Mouse (Mus musculus): ENCODE data around the gene 1300017J02Rik.

Gene 1300017J02Rik

DNA sequence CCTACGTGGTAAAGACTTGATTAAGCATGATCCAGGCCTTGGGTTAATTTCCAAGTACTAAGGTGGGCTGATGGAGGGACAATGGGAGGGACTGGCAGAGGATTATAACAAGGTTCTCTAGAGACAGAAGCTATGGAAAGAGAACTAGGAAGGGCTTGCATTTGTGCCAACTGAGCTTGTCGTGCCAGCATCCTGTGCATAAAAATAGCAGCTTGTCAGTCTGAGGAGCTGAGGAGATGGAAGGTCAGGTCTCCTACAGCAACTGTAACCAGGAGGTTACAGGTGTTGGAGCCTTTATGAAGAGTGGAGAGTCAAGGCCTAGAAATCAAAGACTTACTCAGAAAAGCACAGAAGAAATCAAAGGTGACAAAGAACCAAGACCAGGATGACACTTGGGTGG is 91.3 kb downstream of the 1300017J02Rik start:
- no peak for DNase-seq (ENCODE audit: low spot score)

DNA sequence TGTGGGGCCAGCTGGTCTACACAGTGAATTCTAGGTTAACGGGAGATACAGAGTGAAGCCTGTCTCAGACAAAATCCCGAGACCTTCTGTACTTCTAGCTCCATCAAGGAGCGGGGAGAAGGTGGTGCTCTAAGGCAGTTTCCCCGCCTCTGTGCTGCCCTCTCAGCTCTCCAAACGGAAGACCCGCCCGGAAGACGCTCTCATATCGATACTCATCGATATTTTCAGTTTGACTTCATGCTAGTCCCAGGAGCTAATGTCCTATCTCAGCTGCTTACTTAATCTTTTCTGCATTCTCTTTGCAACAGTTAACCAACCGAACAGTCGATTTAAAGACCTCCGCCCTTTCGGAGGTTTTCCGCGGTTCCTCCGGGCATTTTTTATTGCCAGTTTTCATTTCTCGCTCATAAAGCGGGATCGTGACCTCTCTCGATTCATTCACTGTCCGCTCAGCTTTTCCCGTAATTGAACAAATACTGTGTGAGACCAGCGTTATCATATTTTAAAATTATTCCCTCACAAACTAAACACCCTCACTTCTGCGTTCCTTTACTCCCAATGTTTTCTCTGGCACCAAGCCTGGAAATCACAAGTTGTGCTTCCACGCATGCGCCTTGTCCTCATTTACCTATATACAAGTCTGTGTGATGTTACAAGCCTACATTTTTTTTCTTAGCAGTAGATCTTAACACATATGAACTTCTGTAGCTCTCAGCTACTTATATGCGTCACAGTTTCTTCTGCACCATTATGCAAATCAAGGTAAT is 92.0 kb downstream of the 1300017J02Rik start:
- no peak for DNase-seq (ENCODE audit: low spot score)

DNA sequence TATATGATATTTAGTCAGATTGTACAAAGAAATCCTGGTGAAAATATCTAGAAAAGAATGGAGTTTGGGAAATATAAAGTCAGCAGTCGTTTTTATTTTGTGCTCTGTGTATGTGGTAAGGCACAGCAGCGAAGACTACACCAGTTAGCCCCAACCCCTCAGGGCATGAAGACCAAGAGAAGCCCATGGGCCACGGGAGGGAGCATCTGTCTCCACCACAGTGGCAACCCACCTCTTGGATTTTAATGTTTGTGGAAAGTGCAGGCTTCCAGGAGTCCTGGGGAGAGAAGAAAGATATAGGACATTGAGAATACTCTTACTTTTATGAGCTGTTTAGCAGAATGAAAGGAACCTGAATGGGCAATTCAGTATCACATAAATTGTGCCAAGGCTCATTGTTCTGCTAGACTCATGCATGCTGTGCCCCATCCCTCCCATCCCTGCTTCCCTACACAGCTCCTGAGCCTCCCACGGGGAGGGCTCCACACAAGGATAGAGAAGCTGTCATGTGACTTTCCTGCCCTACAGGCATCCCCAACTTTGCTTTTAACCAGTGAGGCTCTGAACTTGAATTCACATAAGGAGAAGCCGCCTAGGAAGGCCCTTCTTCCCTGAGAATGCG is 96.0 kb downstream of the 1300017J02Rik start:
- no peak for DNase-seq (ENCODE audit: low spot score)

DNA sequence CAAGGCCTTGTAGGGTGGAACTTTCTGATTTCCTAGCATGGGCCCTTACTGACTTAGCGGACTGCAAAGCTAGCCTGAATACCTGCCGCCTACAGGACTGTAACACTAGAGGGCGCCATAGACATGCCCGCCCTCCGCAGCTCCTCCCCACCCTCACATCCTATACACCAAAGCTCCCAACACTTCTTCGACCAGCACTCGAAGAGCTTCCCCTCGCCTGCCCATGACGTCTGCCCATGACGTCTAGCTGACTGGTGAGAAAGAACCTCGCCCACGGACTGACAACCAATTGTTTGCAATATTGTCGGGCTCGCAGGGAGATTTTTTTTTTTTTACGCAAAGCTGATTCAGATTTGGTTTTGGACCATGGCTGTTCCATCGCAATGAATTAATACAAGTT is 97.0 kb downstream of the 1300017J02Rik start:
- peak; percentile 89 for DNase-seq (ENCODE audit: low spot score)

DNA sequence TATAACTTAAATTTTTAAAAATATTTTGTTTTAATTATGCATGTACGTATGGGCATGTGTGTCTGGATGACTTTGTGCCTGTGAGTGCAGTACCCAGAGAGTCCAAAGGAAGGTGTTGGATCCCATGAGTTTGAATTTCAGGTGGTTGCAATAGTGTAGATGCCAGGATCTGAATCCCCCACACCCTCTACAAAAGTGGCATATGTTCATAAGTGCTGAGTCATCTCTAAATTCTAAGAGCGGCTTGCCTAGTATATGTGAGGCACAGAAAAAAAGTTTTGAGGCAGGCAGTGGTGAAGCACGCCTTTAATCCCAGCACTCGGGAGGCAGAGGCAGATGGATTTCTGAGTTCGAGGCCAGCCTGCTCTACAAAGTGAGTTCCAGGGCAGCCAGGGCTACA is 99.1 kb downstream of the 1300017J02Rik start:
- no peak for DNase-seq (ENCODE audit: low spot score)

DNA sequence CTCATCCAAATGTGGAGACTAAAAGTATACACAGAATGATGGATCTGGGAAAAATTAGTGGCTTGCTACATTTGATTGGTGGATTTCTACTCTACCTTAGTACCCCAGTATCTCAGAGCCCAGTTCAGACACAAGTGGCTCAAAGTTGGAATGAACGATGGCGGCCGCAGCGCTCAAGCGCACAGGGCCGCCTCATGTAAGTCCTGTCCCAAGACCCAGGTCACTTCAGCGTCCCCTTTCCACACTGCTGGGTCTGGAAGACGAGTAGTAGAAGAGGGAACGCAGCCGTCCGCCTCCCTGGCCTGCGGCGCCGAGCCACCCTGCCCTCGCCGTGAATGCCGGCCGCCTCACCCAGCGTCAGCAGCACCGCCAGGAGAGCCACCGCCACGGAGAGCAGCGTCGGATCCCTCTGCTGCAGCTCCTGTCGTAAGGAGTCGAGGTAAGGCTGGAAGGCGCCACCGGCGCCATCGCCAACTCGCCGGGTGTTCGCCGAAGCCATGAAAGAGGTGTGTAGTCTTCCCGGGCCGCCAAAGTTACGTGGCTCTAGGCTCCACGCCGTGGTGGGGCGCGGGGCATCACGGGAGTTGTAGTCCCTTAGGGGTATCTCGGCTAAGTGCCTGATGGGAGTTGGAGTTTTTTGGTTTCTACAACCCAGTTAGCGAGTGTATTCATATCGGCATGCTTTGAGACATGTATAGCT is 103.2 kb downstream of the 1300017J02Rik start, which contains the start of gene Srprb:
Srprb (minus strand) TSS at position 577 of the 700 bp plus-strand sequence.
- peak; percentile 96 for DNase-seq (ENCODE audit: low spot score)

Data from embryo, embryonic 10.5 days (tissue).